Mouse (Mus musculus) frontal cortex, postnatal 36 days (tissue): ENCODE measurements at regions not wholly inside any gene's neighbourhood (a gene's known extent, or its start where the extent isn't known, plus 50 kb on each side); places are given as distances from the start of the nearest gene placed in this dataset.

ENCODE experiments used
- DNase-seq, 2 experiments: peaks; one replicate each; pipeline ENCODE4 v3.0.0; 2022; ENCODE audit warnings: low spot score in 2 of 2

GRCm38 (mm10) chrX:76680890-76681289, 78.2 kb upstream of the Cldn34d start:
- peak in 1 of 2 experiments; percentile 48 for DNase-seq
